Mouse (Mus musculus) activated CD4-positive, CD25-positive, alpha-beta regulatory T cell, adult 9 weeks (primary cell): ENCODE results near the gene Mtrr. TPM values are rescaled to one million over a fixed set of nuclear protein-coding genes. Genes with fewer than 3 reads are reported as not detected.

Source experiments
- polyA plus RNA-seq: library from polyadenylated mRNA; unstranded; fragments of 100-300 nt; shearing (Covaris generic); gene quantifications from one replicate; pipeline ENCODE4 v1.2.1, GENCODE M21; 2017

The Mtrr gene
- 32.3 TPM for polyA plus RNA-seq

GRCm38 (mm10) chr13:68581747-68582516, at the start of gene Mtrr, which contains the start of gene Fastkd3:
Gene Mtrr, minus strand, starts transcription at chr13:68582149.
Gene Fastkd3, plus strand, starts transcription at chr13:68582234.

GRCm38 (mm10) chr13:68597199-68597598, 15.2 kb upstream of the Mtrr start, which contains the start of gene 1700001L19Rik:
Gene 1700001L19Rik, plus strand, starts transcription at chr13:68597421.

Other genes with a start within 250 kb of the Mtrr start
- 24.1 TPM for gene Fastkd3, start 85 bp upstream of the Mtrr start, polyA plus RNA-seq
- not detected for gene 1700001L19Rik, start 15.3 kb upstream of the Mtrr start, polyA plus RNA-seq